Mouse (Mus musculus) midbrain, embryonic 13.5 days (tissue): ENCODE results near the gene Lsr. TPM values are rescaled to one million over a fixed set of nuclear protein-coding genes. Genes with fewer than 3 reads are reported as not detected.

Experiments
- ATAC-seq: fragments of 200-750 bp; cut with Nextera tagmentation; 2 replicates; pipeline ENCODE4 v1.8.0; 2017; ENCODE audit warnings: mild to moderate bottlenecking, moderate TSS enrichment, moderate library complexity
- H3K27ac ChIP-seq: fragments of 300-500 bp; sonication (generic); 2 replicates; pipeline ENCODE4 v1.5.1; 2015; ENCODE audit warnings: inconsistent platforms, mild to moderate bottlenecking, moderate library complexity
- H3K27me3 ChIP-seq: fragments of 300-500 bp; sonication (generic); 2 replicates; pipeline ENCODE4 v1.6.1; 2015; ENCODE audit warnings: mild to moderate bottlenecking, inconsistent platforms
- H3K36me3 ChIP-seq: fragments of 300-500 bp; sonication (generic); 2 replicates; pipeline ENCODE4 v1.6.1; 2015; ENCODE audit warnings: mild to moderate bottlenecking, inconsistent platforms
- H3K4me1 ChIP-seq: fragments of 300-500 bp; sonication (generic); replicated peaks from 2 replicates; pipeline ENCODE4 v1.6.1; 2015; ENCODE audit warnings: inconsistent platforms
- H3K4me2 ChIP-seq: fragments of 300-500 bp; sonication (generic); replicated peaks from 2 replicates; pipeline ENCODE4 v1.6.1; 2015; ENCODE audit warnings: moderate library complexity, mild to moderate bottlenecking, inconsistent platforms
- H3K4me3 ChIP-seq: fragments of 300-500 bp; sonication (generic); replicated peaks from 2 replicates; pipeline ENCODE4 v1.5.1; 2015; ENCODE audit warnings: mild to moderate bottlenecking, inconsistent platforms
- H3K9ac ChIP-seq: fragments of 300-500 bp; sonication (generic); replicated peaks from 2 replicates; pipeline ENCODE4 v1.6.1; 2015; ENCODE audit warnings: mild to moderate bottlenecking, inconsistent platforms
- H3K9me3 ChIP-seq: fragments of 300-500 bp; sonication (generic); 2 replicates; pipeline ENCODE4 v1.6.1; 2016; ENCODE audit warnings: mild to moderate bottlenecking, inconsistent platforms
- WGBS: fragments of 180-500 bp; shearing (Covaris S2); methylation state at CpG from one replicate; pipeline ENCODE4 v1.1.7; 2015; 5-methylcytosine and 5-hydroxymethylcytosine counted together
- polyA plus RNA-seq: library from polyadenylated mRNA; unstranded; fragments of >200 nt; fragmentation: Nextera tagmentation; extraction: Ambion mirVana; gene quantifications from 2 replicates; pipeline ENCODE4 v1.2.1, GENCODE M21; 2015

Lsr gene
- polyA plus RNA-seq, 1 experiment from 2014 or later: 16.1 TPM

DNA sequence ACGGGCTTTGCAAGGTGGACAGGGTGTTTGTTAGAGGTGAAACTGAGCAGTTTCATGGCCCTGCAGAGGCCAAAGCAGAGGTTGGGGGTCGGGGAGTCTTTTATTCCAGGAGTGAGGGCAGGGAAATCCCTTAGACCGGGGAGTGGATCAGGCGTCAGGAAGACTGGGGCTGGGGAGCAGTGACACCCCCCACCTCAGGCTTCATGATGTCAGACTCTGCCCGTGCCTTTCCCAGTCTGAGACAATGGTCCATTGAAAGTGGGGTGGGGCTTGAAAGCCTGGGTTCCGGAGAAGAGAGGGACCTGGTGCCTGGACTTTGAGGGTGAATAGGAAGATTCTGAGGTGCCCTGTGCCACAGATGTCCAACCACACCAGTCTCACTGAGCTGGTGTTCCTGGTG, 56.6 kb downstream of the Lsr start:
- WGBS: 18% methylated on average over 6 of the region's 6 CpGs
- no peaks in the 10 kb centered on the region for H3K36me3 ChIP-seq
- no peaks in the 10 kb centered on the region for H3K9me3 ChIP-seq
- H3K4me1 ChIP-seq: no peaks in the 10 kb centered on the region
- H3K27me3 ChIP-seq: no peaks in the 10 kb centered on the region; the same call in 1 of the 2 replicates
- H3K9ac ChIP-seq: no peak overlapping the region
- 0 out of 2 replicates have a peak, but pooled peaks have one; percentile 4 for ATAC-seq
- H3K4me2 ChIP-seq: no peak overlapping the region
- no peak overlapping the region for H3K27ac ChIP-seq
- no peak overlapping the region for H3K4me3 ChIP-seq

- no peak for ATAC-seq
- Histone ChIP-seq H3K4me1 (no peaks in the 10 kb centered on the region), H3K4me3 (no peak within 1 kb of the TSS), H3K4me2 (no peak within 1 kb of the TSS), H3K36me3 (no peaks in the 10 kb centered on the region), H3K9ac (no peak within 1 kb of the TSS), H3K9me3 (no peaks in the 10 kb centered on the region), H3K27me3 (no peaks in the 10 kb centered on the region; the same call in 1 of the 2 replicates), H3K27ac (no peak within 1 kb of the TSS)
- 80% methylated on average over 8 of the region's 8 CpGs for WGBS
These were observed 58.5 kb downstream of the Lsr start, which contains the start of gene Mag for GRCm38 (mm10) chr7:30914732-30915131. TSS of gene Mag (minus strand) at chr7:30914873.

- WGBS: 86% methylated on average over 6 of the region's 6 CpGs
- H3K4me2 ChIP-seq: no peak overlapping the region
- no peaks in the 10 kb centered on the region for H3K9me3 ChIP-seq
- H3K4me1 ChIP-seq: peaks cover 12% of the 10 kb centered on the region
- H3K27me3 ChIP-seq: no peaks in the 10 kb centered on the region; the same call in 1 of the 2 replicates
- no peak overlapping the region for H3K4me3 ChIP-seq
- H3K9ac ChIP-seq: no peak overlapping the region
- no peak overlapping the region for H3K27ac ChIP-seq
- H3K36me3 ChIP-seq: no peaks in the 10 kb centered on the region
- no peak for ATAC-seq
These were observed 63.5 kb downstream of the Lsr start for GRCm38 (mm10) chr7:30909773-30910172.

- H3K27ac ChIP-seq: no peak overlapping the region
- H3K4me3 ChIP-seq: peak overlapping the region; percentile 25
- peak; percentile 29; the same call in 1 of the 2 replicates for ATAC-seq
- no peaks in the 10 kb centered on the region; the same call in 1 of the 2 replicates for H3K27me3 ChIP-seq
- H3K36me3 ChIP-seq: no peaks in the 10 kb centered on the region
- peak overlapping the region; percentile 60 for H3K4me2 ChIP-seq
- peaks cover 12% of the 10 kb centered on the region for H3K4me1 ChIP-seq
- WGBS: 29% methylated on average over 17 of the region's 17 CpGs
- no peaks in the 10 kb centered on the region for H3K9me3 ChIP-seq
- no peak overlapping the region for H3K9ac ChIP-seq
These were observed 64.3 kb downstream of the Lsr start for GRCm38 (mm10) chr7:30908992-30909431.

DNA sequence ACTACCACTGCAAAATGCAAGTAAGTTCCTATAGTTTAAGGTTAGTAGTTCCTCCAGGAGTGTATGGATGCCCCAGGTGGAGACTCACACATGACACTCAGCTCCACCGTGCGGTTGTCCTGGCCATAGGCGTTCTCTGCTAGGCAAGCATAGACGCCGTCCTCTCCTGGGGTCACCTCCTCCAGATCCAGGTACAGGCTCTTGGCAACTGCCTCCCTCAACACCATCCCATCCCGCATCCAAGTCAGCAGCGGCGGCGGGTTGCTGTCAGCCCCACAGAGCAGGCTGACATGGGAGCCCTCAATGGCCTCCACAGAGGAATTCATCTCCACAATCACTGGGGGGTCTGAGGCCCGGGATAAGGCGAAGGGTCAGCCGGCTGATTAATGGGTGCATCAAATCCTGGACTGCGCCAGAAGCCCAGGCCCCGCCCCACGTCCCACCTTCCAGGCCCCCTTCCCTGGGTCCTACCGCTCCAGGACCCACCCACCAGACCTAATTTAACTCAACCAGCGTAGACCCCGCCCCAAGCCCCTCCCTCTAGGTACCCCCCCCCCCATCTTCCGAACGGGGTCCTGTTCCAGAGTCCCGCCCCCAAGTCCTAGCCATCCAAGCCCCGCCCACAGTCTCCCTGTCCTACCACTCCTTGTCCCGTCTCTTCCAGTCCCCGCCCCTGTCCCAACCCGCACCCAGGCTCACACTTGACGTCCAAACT, 64.8 kb downstream of the Lsr start:
- ATAC-seq: peak; percentile 70
- H3K9ac ChIP-seq: 0 out of 2 replicates have a peak overlapping the region, but pooled peaks have one; percentile 36

More for the DNA sequence above, 64.8 kb downstream of the Lsr start:
- Histone ChIP-seq H3K4me3 (peak overlapping the region; percentile 25), H3K27ac (no peak overlapping the region), H3K36me3 (no peaks in the 10 kb centered on the region), H3K4me1 (peaks cover 12% of the 10 kb centered on the region), H3K4me2 (peak overlapping the region; percentile 60), H3K27me3 (no peaks in the 10 kb centered on the region; the same call in 1 of the 2 replicates), H3K9me3 (no peaks in the 10 kb centered on the region)
- 1% methylated on average over 24 of the region's 26 CpGs for WGBS

Other genes starting within 250 kb of the Lsr start
- gene Tmem147, start 243.9 kb downstream of the Lsr start, polyA plus RNA-seq: 200 and 203 TPM in 2 replicates
- gene Gapdhs, start 229.8 kb downstream of the Lsr start, polyA plus RNA-seq: 1.1 and 2.2 TPM in 2 replicates
- gene Sbsn, start 222.0 kb downstream of the Lsr start, polyA plus RNA-seq: 2.3 TPM in 2 replicates
- 0.27 and 0.57 TPM in 2 replicates for gene Dmkn, start 209.7 kb downstream of the Lsr start, polyA plus RNA-seq
- not detected in 2 replicates for gene Krtdap, start 185.6 kb downstream of the Lsr start, polyA plus RNA-seq
- 0.17 and 0.50 TPM in 2 replicates for gene Ffar2, start 149.7 kb downstream of the Lsr start, polyA plus RNA-seq
- not detected in 2 replicates for gene Ffar3, start 117.3 kb downstream of the Lsr start, polyA plus RNA-seq
- gene Ffar1, start 111.9 kb downstream of the Lsr start, polyA plus RNA-seq: not detected in 2 replicates
- not detected in 2 replicates for gene Cd22, start 93.1 kb downstream of the Lsr start, polyA plus RNA-seq
- 1.3 and 1.5 TPM in 2 replicates for gene Mag, start 58.6 kb downstream of the Lsr start, polyA plus RNA-seq
- gene Hamp2, start 48.8 kb downstream of the Lsr start, polyA plus RNA-seq: not detected in 2 replicates
- not detected in 2 replicates for gene Hamp, start 29.4 kb downstream of the Lsr start, polyA plus RNA-seq
- gene Usf2, start 16.7 kb downstream of the Lsr start, polyA plus RNA-seq: 24.2 and 27.6 TPM in 2 replicates
- gene Fam187b, start 326 bp upstream of the Lsr start, polyA plus RNA-seq: 0.17 and 0.38 TPM in 2 replicates
- 10.3 and 11.7 TPM in 2 replicates for gene Fxyd5, start 69.0 kb upstream of the Lsr start, polyA plus RNA-seq
- gene Fxyd7, start 78.0 kb upstream of the Lsr start, polyA plus RNA-seq: 49.2 and 50.8 TPM in 2 replicates
- 5.2 and 5.6 TPM in 2 replicates for gene Fxyd1, start 83.7 kb upstream of the Lsr start, polyA plus RNA-seq
- 0.16 and 0.30 TPM in 2 replicates for gene Lgi4, start 85.9 kb upstream of the Lsr start, polyA plus RNA-seq
- 0.47 TPM in 1 of 2 replicates, not detected in the other for gene Fxyd3, start 103.2 kb upstream of the Lsr start, polyA plus RNA-seq
- 0.18 and 0.59 TPM in 2 replicates for gene Hpn, start 141.8 kb upstream of the Lsr start, polyA plus RNA-seq
- gene Scn1b, start 153.5 kb upstream of the Lsr start, polyA plus RNA-seq: 1.2 and 2.7 TPM in 2 replicates
- 213 and 241 TPM in 2 replicates for gene Gramd1a, start 182.4 kb upstream of the Lsr start, polyA plus RNA-seq